Mouse (Mus musculus) hindbrain, embryonic 13.5 days (tissue): ENCODE data around the gene Grin2a. TPM values are rescaled to one million over a fixed set of nuclear protein-coding genes. Genes with fewer than 3 reads are reported as not detected.

ENCODE experiments used
- ATAC-seq: fragments of 200-750 bp; cut with Nextera tagmentation; 2 replicates; pipeline ENCODE4 v1.8.0; 2017; ENCODE audit warnings: moderate TSS enrichment; ENCODE audit not compliant: low FRiP score
- H3K27ac ChIP-seq: fragments of 300-500 bp; sonication (generic); 2 replicates; pipeline ENCODE4 v1.5.1; 2015; ENCODE audit warnings: inconsistent platforms, mild to moderate bottlenecking, moderate library complexity
- H3K27me3 ChIP-seq: fragments of 300-500 bp; sonication (generic); 2 replicates; pipeline ENCODE4 v1.6.1; 2015; ENCODE audit warnings: mild to moderate bottlenecking, inconsistent platforms
- H3K36me3 ChIP-seq: fragments of 300-500 bp; sonication (generic); 2 replicates; pipeline ENCODE4 v1.6.1; 2015; ENCODE audit warnings: mild to moderate bottlenecking, inconsistent platforms
- H3K4me1 ChIP-seq: fragments of 300-500 bp; sonication (generic); replicated peaks from 2 replicates; pipeline ENCODE4 v1.6.1; 2015; ENCODE audit warnings: inconsistent platforms
- H3K4me2 ChIP-seq: fragments of 300-500 bp; sonication (generic); 2 replicates; pipeline ENCODE4 v1.6.1; 2015; ENCODE audit warnings: inconsistent platforms, mild to moderate bottlenecking, moderate library complexity
- H3K4me3 ChIP-seq: fragments of 300-500 bp; sonication (generic); 2 replicates; pipeline ENCODE4 v1.5.1; 2015; ENCODE audit warnings: mild to moderate bottlenecking, inconsistent platforms
- H3K9ac ChIP-seq: fragments of 300-500 bp; sonication (generic); 2 replicates; pipeline ENCODE4 v1.6.1; 2015; ENCODE audit warnings: mild to moderate bottlenecking, inconsistent platforms
- H3K9me3 ChIP-seq: fragments of 300-500 bp; sonication (generic); 2 replicates; pipeline ENCODE4 v1.6.1; 2016; ENCODE audit warnings: inconsistent platforms
- whole genome bisulfite sequencing: fragments of 180-500 bp; shearing (Covaris S2); methylation state at CpG from one replicate; pipeline ENCODE4 v1.1.7; 2015; 5-methylcytosine and 5-hydroxymethylcytosine counted together
- polyA plus RNA-seq: library from polyadenylated mRNA; unstranded; fragments of >200 nt; fragmentation: Nextera tagmentation; extraction: Ambion mirVana; gene quantifications from 2 replicates; pipeline ENCODE4 v1.2.1, GENCODE M21; 2015

Gene Grin2a
- polyA plus RNA-seq, 1 experiment from 2014 or later = 5.3 TPM

DNA sequence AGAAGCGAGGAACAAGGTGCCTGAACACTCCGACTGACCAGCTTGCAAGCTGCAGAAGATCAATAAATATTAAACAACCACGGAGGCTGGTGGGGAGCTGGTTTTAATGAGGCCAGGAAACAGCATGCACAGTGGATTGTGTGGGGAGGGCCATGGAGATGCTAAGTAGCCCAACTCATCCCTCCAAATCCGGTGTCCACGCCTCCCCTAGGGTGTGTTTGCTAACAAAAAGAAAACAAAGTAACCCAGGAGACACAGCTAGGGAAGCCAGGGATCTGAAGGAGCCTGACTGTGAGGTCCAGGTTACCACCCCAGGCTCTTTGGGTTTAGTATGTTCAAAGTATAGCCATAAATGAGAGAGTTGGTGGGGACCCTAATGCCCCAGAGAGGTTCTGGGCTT lies 41.1 kb downstream of the Grin2a start:
- Histone ChIP-seq H3K4me1 (0 out of 2 replicates have a peak, but pooled peaks cover 4% of the 10 kb centered on the region), H3K27me3 (no peaks in the 10 kb centered on the region), H3K4me3 (no peak overlapping the region), H3K27ac (no peak overlapping the region), H3K4me2 (no peak overlapping the region), H3K36me3 (no peaks in the 10 kb centered on the region), H3K9me3 (no peaks in the 10 kb centered on the region), H3K9ac (no peak overlapping the region)
- WGBS = 33% methylated on average over 5 of the region's 5 CpGs
- no peak for ATAC-seq

DNA sequence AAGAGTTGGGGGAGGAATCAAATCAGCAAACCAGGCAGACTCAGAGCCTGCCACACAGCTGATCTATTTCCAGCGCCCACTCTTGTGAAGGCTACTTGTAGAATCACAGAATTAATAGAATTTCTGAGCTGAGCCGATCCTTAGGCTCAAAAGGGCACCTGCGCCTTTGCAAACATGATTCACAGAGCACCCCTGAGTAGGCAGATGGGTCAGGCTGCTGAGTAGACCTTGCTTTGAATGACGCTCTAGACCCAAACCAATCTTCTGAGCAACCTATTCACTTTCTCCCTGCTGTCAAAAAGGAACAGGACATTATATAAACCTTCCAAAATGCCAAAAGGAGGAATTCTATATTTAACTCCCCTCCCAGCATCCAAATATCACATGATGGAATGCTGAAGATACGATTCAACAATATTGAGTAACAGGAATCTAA lies 41.9 kb downstream of the Grin2a start:
- no peaks in the 10 kb centered on the region for H3K27me3 ChIP-seq
- H3K4me3 ChIP-seq = no peak overlapping the region
- no peak for ATAC-seq
- H3K4me1 ChIP-seq = 0 out of 2 replicates have a peak, but pooled peaks cover 4% of the 10 kb centered on the region
- no peak overlapping the region for H3K4me2 ChIP-seq
- H3K9me3 ChIP-seq = no peaks in the 10 kb centered on the region
- WGBS = 93% methylated on average over 5 of the region's 5 CpGs
- H3K36me3 ChIP-seq = no peaks in the 10 kb centered on the region
- no peak overlapping the region for H3K9ac ChIP-seq
- no peak overlapping the region for H3K27ac ChIP-seq

DNA sequence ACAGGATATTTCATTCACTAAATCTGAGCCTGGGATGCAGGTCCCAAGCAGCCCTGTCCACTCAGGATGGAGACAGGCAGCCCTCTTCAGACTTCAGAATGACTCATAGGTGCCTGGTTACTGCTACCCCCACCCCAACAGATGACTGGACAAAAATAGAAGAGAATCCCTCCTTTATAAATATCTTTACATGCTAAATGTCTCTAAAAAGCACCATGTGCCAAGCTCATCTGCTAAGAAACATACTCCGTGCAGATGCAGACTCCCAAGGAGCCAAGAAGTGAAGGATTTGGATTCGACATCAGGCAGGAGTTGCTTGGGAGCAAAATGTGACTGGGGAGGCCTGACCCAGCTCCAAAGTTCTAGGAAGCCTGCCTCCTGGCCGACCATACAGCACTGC lies 46.1 kb downstream of the Grin2a start:
- no peak overlapping the region for H3K9ac ChIP-seq
- H3K9me3 ChIP-seq = no peaks in the 10 kb centered on the region
- WGBS = 87% methylated on average over 3 of the region's 3 CpGs
- H3K4me3 ChIP-seq = no peak overlapping the region
- H3K4me1 ChIP-seq = 0 out of 2 replicates have a peak, but pooled peaks cover 2% of the 10 kb centered on the region
- no peaks in the 10 kb centered on the region for H3K36me3 ChIP-seq
- H3K4me2 ChIP-seq = no peak overlapping the region
- no peaks in the 10 kb centered on the region for H3K27me3 ChIP-seq
- no peak for ATAC-seq
- H3K27ac ChIP-seq = no peak overlapping the region

DNA sequence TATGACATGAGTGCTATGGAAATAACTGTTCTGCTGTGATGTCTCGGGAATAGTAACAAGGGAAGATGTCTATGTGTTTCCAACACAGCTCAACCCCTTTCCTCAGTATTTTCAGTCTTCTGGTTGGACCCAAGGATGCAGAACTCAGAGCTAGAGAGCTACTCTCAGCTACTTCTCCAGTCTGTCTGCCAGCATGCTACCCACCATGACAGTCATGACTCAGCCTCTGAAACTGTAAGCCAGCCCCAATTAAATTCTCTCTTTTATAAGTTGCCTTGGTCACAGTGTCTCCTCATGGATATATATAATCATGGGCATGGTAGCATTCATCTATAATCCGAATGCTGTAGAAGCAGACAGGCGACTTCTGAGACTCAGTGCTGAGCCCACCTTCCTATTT lies 47.9 kb downstream of the Grin2a start:
- ATAC-seq = no peak
- 86% methylated on average over 3 of the region's 3 CpGs for WGBS

DNA sequence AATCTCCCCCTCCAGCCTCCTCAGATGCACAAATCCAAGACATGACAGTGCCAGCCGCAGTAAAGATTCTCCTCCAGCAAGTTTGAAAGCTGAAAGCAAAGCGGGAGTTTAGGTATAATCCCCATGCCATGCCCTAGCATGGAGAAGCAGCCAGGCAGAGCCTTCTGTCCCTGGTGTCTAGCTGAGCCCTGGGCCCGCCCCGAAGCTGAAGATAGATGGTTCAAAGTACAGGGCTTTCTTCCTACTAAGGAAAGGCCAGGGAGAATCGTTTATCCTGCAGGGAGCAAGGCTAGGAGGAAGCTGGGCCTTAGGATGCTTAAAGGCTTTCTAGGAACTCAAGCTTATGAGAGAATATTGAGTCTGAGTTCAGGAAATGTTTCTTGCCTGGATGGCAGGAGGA lies 50.5 kb downstream of the Grin2a start:
- Histone ChIP-seq H3K27ac (no peak overlapping the region), H3K4me1 (no peaks in the 10 kb centered on the region), H3K27me3 (no peaks in the 10 kb centered on the region), H3K9me3 (no peaks in the 10 kb centered on the region), H3K4me2 (no peak overlapping the region), H3K36me3 (no peaks in the 10 kb centered on the region), H3K9ac (no peak overlapping the region), H3K4me3 (no peak overlapping the region)
- no peak for ATAC-seq
- 85% methylated on average over 5 of the region's 5 CpGs for WGBS

More for the DNA sequence above, 47.9 kb downstream of the Grin2a start:
- Histone ChIP-seq H3K9me3 (no peaks in the 10 kb centered on the region), H3K9ac (no peak overlapping the region), H3K36me3 (no peaks in the 10 kb centered on the region), H3K4me1 (no peaks in the 10 kb centered on the region), H3K4me2 (no peak overlapping the region), H3K4me3 (no peak overlapping the region), H3K27ac (no peak overlapping the region), H3K27me3 (no peaks in the 10 kb centered on the region)

DNA sequence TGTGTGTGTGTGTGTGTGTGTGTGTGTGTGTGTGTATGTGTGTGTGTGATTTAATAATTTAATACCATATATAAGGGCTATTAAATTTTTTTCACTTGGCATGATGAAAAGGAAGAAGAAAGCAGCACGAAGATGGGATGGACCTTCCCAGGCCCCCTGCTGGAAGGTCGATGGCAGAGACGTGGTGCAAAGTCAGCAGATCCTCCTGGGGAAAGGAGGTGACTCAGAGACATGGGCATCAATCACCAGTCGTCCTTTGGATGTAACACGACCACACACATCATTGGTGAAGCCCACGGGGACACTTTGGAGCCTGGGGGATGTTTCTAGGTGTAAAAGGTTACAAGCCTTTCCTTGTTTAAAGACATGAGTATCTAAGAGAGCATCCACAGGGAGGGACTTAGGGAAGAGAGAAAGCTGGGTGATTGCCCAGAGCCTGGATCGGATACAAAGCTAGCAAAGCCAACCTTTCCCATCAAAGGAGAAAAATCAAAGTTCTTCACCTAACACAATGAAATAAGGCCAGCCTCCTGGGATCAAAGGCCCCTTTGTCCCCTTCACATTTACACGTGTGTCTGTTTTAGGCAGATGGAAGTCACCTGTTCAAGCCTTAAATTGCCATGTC lies 53.9 kb downstream of the Grin2a start:
- H3K4me2 ChIP-seq = no peak overlapping the region
- no peaks in the 10 kb centered on the region for H3K27me3 ChIP-seq
- H3K4me1 ChIP-seq = no peaks in the 10 kb centered on the region
- WGBS = 55% methylated on average over 8 of the region's 8 CpGs
- no peak for ATAC-seq
- no peak overlapping the region for H3K4me3 ChIP-seq
- H3K27ac ChIP-seq = no peak overlapping the region
- no peaks in the 10 kb centered on the region for H3K9me3 ChIP-seq
- no peak overlapping the region for H3K9ac ChIP-seq
- no peaks in the 10 kb centered on the region for H3K36me3 ChIP-seq

DNA sequence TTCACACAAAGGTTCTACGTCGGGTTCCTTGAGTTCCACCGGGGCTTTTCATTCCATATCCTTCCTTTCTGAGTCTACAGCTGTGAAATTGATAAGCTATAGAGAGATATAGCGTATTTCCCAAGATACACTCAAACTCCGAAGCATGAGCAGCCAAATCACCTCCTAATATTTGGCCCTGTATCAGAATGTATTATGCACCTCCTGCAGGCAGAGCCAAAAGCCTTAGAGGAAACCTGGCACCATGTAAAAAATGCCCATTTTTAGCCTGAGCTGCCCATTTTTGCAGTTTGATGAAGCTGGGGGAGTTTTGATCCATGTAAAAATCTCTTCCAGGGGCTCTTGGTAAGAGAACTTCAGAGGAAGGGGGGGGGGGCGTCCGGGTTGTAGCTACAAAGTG lies 54.6 kb downstream of the Grin2a start:
- 92% methylated on average over 7 of the region's 7 CpGs for WGBS
- Histone ChIP-seq H3K27ac (no peak overlapping the region), H3K36me3 (no peaks in the 10 kb centered on the region), H3K27me3 (no peaks in the 10 kb centered on the region), H3K4me1 (no peaks in the 10 kb centered on the region), H3K4me2 (no peak overlapping the region), H3K9ac (no peak overlapping the region), H3K9me3 (no peaks in the 10 kb centered on the region), H3K4me3 (no peak overlapping the region)
- ATAC-seq = no peak

DNA sequence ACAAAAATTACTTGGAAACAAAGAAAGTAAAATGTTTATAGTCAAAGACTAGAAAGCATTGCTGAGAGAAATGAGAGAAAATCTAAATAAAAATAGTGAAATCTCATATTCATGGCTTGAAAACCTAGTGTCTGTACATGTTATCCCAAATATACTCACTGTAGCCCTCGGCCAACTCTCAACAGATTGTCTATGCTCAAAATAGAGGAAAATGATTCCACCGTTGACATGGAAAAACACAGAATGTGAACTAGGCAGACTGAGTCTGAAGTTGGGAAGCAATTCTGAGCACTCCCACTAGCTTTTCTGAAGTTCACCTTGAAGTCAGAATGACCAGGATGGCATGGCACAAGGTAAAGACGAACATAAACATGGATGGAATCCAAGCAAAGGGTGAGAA lies 84.7 kb downstream of the Grin2a start:
- no peaks in the 10 kb centered on the region for H3K27me3 ChIP-seq
- WGBS = 89% methylated on average over 3 of the region's 3 CpGs
- H3K4me3 ChIP-seq = no peak overlapping the region
- no peaks in the 10 kb centered on the region for H3K9me3 ChIP-seq
- H3K4me1 ChIP-seq = no peaks in the 10 kb centered on the region
- no peak for ATAC-seq
- no peak overlapping the region for H3K9ac ChIP-seq
- H3K27ac ChIP-seq = no peak overlapping the region
- no peaks in the 10 kb centered on the region for H3K36me3 ChIP-seq
- no peak overlapping the region for H3K4me2 ChIP-seq

DNA sequence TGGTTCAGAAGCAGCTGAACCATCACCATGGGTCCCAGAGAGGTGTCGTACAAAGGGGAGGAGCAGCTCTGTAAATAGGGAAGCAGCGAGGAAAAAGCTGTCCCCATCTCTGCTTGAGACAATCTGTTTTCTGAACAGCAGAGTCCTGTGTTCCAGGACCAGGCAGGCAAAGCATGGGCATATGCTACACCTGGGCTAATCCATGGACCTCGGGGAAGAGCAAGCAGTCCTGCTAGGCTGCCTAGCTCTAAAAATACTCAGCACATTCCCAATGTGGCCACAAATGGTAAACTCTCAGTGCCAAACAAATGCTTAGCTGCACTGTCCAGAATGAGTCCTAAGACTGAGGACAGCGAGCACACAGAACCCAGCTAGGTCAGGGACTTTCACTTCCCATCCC lies 86.1 kb downstream of the Grin2a start:
- H3K9ac ChIP-seq = no peak overlapping the region
- no peaks in the 10 kb centered on the region for H3K36me3 ChIP-seq
- H3K4me2 ChIP-seq = no peak overlapping the region
- H3K27ac ChIP-seq = no peak overlapping the region
- no peaks in the 10 kb centered on the region for H3K4me1 ChIP-seq
- ATAC-seq = no peak
- H3K9me3 ChIP-seq = no peaks in the 10 kb centered on the region
- no peaks in the 10 kb centered on the region for H3K27me3 ChIP-seq
- WGBS = 85% methylated on average over 4 of the region's 4 CpGs
- H3K4me3 ChIP-seq = no peak overlapping the region

DNA sequence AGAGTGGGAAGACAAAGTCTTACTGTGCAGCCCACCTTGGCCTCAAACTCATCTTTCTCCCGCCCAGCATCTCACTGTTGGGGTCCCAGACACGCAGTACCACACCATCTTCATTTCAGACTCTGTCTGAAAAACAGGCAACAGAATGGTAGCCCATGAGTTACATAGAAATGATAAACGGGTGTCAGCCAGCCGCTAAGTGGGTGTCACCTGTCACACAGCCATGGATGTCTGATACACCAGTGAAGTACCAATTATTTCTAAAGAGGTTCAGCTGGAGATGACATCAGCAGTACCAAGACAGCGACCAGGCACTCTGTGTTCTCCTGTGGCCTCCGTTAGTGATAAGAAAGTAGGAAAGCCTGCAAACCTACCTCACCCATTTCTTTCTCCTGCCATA lies 90.9 kb downstream of the Grin2a start:
- Histone ChIP-seq H3K4me1 (no peaks in the 10 kb centered on the region), H3K27ac (no peak overlapping the region), H3K27me3 (no peaks in the 10 kb centered on the region), H3K4me3 (no peak overlapping the region), H3K9ac (no peak overlapping the region), H3K9me3 (no peaks in the 10 kb centered on the region), H3K4me2 (no peak overlapping the region), H3K36me3 (no peaks in the 10 kb centered on the region)
- no peak for ATAC-seq
- 88% methylated on average over 6 of the region's 6 CpGs for WGBS

DNA sequence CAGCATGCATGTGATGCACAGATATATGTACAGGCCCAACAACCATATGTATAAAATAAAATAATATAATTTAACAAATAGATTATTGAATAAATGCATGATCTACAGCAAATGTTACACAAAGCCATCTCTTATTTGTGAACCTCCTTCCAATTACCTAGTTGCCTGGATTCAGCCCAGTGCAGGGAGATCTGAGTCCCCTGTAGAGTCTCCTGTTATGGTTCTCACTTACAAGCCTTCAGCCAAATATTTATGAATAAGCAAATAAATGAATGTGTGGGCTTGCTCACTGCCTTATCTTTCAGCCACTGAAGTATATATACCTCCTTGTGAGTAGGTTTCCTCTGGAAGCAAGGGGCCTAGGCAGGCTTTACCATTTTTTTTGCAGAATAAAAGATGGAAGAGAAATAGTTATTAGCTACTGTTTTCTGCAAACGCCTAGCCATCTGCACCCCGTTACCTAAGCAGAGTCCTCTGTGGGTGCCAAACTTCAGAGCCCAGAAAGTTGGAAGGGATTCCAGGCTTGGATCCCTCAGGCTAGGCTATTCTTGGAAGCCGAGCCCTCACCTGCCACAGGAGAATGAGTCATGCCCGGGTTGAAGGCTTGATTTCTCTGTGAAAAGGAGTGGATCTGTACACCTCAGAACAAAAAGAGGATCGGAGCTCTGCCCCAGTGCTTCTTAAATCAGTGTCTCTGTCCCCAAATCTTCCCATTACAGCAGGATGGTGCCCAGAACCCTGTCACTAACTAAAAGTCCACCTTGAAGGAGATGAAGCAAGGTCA lies 92.5 kb downstream of the Grin2a start:
- H3K4me3 ChIP-seq = no peak overlapping the region
- no peaks in the 10 kb centered on the region for H3K36me3 ChIP-seq
- no peak overlapping the region for H3K9ac ChIP-seq
- H3K4me2 ChIP-seq = no peak overlapping the region
- no peak for ATAC-seq
- WGBS = 88% methylated on average over 5 of the region's 5 CpGs
- no peaks in the 10 kb centered on the region for H3K4me1 ChIP-seq
- H3K27me3 ChIP-seq = no peaks in the 10 kb centered on the region
- H3K9me3 ChIP-seq = no peaks in the 10 kb centered on the region
- H3K27ac ChIP-seq = no peak overlapping the region

DNA sequence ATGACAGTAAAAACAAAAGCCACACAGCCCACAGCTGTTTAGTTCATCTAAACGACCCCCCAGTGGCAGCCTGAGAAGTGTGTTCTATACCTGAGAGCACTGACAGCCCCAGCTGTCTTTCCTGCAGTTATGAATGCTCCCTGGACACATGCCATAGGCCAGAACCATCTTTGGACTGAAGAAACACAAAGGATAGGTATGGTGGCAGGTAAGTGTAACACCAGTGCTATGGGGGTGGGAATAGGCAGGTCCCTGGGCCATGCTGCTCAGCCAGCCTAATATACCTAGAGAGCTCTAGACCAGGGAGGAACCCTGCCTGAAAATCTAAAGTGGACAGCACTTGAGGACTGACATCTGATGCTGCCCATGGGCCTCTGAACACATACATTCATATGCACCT lies 93.9 kb downstream of the Grin2a start:
- Histone ChIP-seq H3K9ac (no peak overlapping the region), H3K27me3 (no peaks in the 10 kb centered on the region), H3K27ac (no peak overlapping the region), H3K9me3 (no peaks in the 10 kb centered on the region), H3K36me3 (no peaks in the 10 kb centered on the region), H3K4me2 (no peak overlapping the region), H3K4me1 (no peaks in the 10 kb centered on the region), H3K4me3 (no peak overlapping the region)
- WGBS = 46% methylated on average over 1 of the region's 1 CpGs
- no peak for ATAC-seq

DNA sequence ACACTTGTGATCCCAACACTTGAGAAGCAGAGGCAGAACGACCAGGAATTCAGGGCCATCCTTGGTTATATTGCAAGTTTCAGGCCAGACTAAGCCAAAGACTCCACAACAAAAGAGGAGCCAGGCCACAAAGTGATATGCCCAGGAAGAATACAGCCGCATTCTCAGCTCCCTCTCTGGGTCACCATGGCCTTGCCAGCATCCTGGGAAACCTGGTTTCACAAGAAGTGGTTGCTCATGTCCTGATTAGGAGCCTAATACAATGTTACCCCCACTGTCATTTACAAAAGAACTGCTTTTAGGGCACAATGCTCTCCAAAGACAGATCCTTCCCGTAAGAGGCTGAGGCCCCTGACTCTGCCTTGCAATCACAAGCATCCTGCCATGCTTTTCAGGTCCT lies 94.4 kb downstream of the Grin2a start:
- Histone ChIP-seq H3K4me1 (no peaks in the 10 kb centered on the region), H3K9me3 (no peaks in the 10 kb centered on the region), H3K4me3 (no peak overlapping the region), H3K36me3 (no peaks in the 10 kb centered on the region), H3K4me2 (no peak overlapping the region), H3K9ac (no peak overlapping the region), H3K27me3 (no peaks in the 10 kb centered on the region), H3K27ac (no peak overlapping the region)
- ATAC-seq = no peak
- 80% methylated on average over 3 of the region's 3 CpGs for WGBS
